Mouse (Mus musculus) brain, embryonic 14.5 days (tissue): ENCODE results near the gene Grm1.

ENCODE experiments used
- CTCF ChIP-seq: fragments of 200-500 bp; IDR thresholded peaks from 2 replicates; pipeline ENCODE4 v1.5.1; 2012; ENCODE audit warnings: inconsistent platforms, mild to moderate bottlenecking, moderate library complexity, borderline replicate concordance; ENCODE audit not compliant: insufficient read depth, insufficient read length; ENCODE audit errors: extremely low read depth
- POLR2A ChIP-seq: fragments of 200-500 bp; IDR thresholded peaks from 2 replicates; pipeline ENCODE4 v1.6.1; 2012; ENCODE audit warnings: mild to moderate bottlenecking, inconsistent platforms, borderline replicate concordance; ENCODE audit not compliant: poor library complexity, insufficient read depth, insufficient read length, severe bottlenecking; ENCODE audit errors: extremely low read depth

GRCm38 (mm10) chr10:10845059-10845685 lies 237.0 kb downstream of the Grm1 start:
- no peak for TF ChIP-seq POLR2A
- no peak for TF ChIP-seq CTCF
